Mouse (Mus musculus) regulatory T cell (primary cell): ENCODE measurements at regions not wholly inside any gene's neighbourhood (a gene's known extent, or its start where the extent isn't known, plus 50 kb on each side); places are given as distances from the start of the nearest gene placed in this dataset.

Source experiments
- in situ Hi-C: fragments of 300-600 bp; cut with MboI, MseI; formaldehyde crosslinking; loops from one replicate; pipeline ENCODE4 v1.15.1; 2025; ENCODE audit warnings: high pct_unique_total_duplicates

- in situ Hi-C loops = loop anchor here (5.0 kb wide), 1 partner anchor 42 kb away; no protein-coding TSS in a partner anchor
These were observed 497.2 kb downstream of the Pla2g4a start for GRCm38 (mm10) chr1:149463930-149464329.

GRCm38 (mm10) chr1:149449801-149450493 lies 511.1 kb downstream of the Pla2g4a start:
- in situ Hi-C loops = no loop called here

- in situ Hi-C loops = no loop called here
These were observed 512.6 kb downstream of the Pla2g4a start for GRCm38 (mm10) chr1:149448516-149448915.

- in situ Hi-C loops = no loop called here
These were observed 550.1 kb downstream of the Pla2g4a start for GRCm38 (mm10) chr1:149411009-149411408.

GRCm38 (mm10) chr1:149405367-149405766 lies 555.7 kb downstream of the Pla2g4a start:
- in situ Hi-C loops = loop anchor here (10.0 kb wide), 1 partner anchor 79 kb away; no protein-coding TSS in a partner anchor

DNA sequence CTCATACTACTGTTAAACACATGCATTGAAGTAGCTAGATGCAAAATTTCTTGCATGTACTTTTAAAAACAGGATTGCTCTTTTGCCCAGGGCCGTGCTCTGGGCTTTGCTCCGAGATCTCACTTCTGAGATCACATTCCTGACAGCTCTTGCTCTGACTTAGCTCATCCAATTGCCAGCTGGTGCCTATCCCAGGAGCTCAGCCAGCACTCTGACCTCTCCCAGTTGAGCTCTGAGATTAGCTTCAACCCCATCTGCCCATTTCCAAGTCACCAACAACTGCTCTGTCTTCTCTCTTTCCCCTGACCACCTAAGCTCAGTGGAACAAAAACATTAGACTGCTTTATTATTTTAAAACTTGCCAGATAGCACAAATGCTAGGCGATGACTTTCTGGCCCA lies 572.4 kb downstream of the Pla2g4a start:
- in situ Hi-C loops = no loop called here

DNA sequence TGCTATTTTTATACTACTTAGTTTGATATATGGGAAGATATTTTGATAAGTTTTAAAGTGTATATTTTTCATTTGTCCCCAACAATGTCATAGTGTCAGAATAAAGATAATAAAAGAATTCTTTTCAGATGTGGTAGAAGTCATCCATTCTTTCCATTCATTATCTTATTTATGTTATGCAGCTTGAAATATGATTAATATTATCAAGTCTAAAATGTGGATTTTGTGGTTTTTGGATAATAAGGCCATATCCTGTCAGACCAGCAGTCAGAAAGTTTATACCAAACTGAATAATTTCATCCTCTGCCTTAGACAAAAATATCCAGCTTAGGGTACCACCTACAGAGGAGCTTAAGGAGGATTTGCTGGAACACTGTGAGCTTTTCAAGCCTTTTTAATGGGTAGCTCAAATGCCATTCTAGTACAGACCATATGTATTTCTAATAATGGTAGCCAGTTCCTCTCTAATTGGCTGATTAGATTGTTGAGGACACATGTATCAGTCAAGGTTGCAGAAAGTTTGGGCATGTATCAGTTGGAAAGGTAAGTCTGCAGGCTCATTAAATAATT lies 609.7 kb downstream of the Pla2g4a start:
- in situ Hi-C loops = no loop called here

- in situ Hi-C loops = no loop called here
These were observed 613.7 kb downstream of the Pla2g4a start for GRCm38 (mm10) chr1:149347359-149347758.

- in situ Hi-C loops = no loop called here
These were observed 622.9 kb downstream of the Pla2g4a start for GRCm38 (mm10) chr1:149338158-149338557.

DNA sequence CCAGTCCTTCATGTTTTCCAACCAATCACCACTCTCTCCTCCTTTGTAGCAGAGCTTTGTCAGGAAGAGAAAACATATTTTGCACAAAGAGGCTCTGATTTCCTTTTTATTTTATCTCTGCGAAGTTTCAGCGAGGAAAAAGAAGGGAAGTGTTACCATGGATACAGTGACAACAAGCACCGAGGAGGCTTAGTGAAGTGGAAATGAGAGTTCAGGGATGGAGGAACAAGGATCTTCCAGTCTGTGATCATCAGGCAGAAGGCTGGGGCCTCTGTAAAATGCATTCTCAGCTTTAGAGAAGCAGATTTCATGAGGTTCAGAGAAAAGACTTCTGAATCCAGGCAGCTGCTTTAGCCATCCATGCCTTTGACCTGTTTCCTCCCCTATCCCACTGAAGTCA lies 628.9 kb downstream of the Pla2g4a start:
- in situ Hi-C loops = no loop called here

- in situ Hi-C loops = no loop called here
These were observed 633.9 kb downstream of the Pla2g4a start for GRCm38 (mm10) chr1:149327171-149327570.

- in situ Hi-C loops = no loop called here
These were observed 638.0 kb downstream of the Pla2g4a start for GRCm38 (mm10) chr1:149323095-149323494.

- in situ Hi-C loops = no loop called here
These were observed 671.4 kb downstream of the Pla2g4a start for GRCm38 (mm10) chr1:149289725-149290124.

DNA sequence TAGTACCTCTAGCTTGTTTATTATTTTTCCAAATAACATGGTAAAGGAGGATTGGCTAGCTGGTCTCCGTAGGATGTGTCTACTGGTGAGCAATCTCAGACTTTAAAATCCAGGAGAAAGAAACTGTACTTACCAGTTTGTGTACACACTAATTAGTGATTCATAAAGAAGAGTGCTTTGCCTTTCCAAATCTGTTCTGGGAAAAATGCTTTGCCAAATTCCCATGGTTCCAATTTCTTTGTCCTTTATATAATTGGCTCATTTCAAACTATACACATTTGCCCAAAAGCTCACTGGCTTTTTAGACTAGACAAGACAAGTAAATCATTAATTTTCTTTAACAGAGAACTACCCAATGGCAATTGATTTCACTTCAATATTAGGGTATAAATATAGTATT lies 686.2 kb downstream of the Pla2g4a start:
- in situ Hi-C loops = no loop called here

- in situ Hi-C loops = no loop called here
These were observed 704.2 kb downstream of the Pla2g4a start for GRCm38 (mm10) chr1:149256866-149257265.

- in situ Hi-C loops = no loop called here
These were observed 706.9 kb downstream of the Pla2g4a start for GRCm38 (mm10) chr1:149254141-149254540.

DNA sequence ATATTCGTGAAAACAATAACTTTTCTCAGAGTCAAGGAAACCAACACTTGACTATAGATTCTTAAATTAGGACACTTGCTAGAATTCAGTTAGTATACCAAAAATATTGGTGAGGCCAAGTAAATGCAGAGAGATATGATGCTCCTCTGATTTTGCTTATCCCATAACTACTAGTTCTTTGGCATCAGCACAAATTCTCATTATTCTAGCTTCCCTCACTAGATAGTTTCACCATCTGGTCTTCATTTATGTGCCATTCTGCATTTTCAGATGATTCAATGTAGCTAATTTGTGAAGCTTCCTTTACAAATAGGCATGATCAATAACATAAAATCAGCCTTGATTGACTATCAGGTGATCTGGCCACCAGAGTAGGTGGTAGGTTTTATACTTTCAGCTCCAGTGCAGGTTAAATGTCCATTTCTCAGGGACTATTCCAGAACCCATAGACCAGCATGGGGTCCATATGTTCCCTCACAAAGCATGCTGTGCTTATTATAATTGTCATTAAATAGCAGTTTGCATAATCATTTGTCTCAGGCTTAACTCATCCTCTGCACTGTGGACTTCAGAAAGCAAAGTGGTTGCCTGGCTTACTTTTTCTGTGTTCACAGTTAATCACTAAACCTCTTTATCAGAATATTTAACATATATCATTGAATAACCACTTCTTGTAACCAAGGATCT lies 722.6 kb downstream of the Pla2g4a start:
- in situ Hi-C loops = loop anchor here (25.0 kb wide), 1 partner anchor 1801 kb away; no protein-coding TSS in a partner anchor

DNA sequence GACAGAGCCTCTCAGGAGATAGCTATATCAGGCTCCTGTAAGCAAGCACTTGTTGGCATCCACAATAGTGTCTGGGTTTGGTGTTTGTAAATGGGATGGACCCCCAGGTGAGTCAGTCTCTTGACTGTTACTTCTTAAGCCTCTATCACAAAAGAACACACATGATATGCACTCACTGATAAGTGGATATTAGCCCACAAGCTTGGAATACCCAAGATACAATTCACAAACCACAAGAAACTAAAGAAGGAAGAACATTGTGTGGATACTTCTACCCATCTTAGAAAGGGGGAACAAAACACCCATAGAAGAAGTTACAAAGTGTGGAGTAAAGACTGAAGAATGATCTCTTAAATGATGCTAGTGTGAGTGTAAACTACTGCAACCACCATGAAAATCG lies 733.9 kb downstream of the Pla2g4a start:
- in situ Hi-C loops = loop anchor here (25.0 kb wide), 1 partner anchor 1790 kb away; no protein-coding TSS in a partner anchor

GRCm38 (mm10) chr1:149226400-149226799 lies 734.7 kb downstream of the Pla2g4a start:
- in situ Hi-C loops = loop anchor here (25.0 kb wide), 1 partner anchor 1789 kb away; no protein-coding TSS in a partner anchor

DNA sequence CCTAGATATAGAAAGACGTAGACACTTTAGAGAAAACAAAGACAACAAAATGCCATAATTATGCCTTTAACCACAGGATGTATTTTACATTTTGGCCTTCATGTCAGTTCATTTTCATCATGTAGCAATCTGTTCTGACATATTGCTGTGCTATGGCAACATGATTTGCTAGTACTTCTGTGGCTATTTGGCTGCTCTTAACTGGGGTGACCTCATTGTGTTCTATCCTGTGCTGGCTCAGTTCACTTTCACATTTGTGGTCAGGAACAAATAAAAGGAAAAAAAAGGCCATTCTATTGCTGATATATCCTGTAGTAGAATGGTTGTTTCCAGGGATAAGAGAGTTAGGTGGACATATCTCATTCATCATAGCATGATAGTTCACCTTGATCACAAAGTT lies 758.5 kb downstream of the Pla2g4a start:
- in situ Hi-C loops = no loop called here

DNA sequence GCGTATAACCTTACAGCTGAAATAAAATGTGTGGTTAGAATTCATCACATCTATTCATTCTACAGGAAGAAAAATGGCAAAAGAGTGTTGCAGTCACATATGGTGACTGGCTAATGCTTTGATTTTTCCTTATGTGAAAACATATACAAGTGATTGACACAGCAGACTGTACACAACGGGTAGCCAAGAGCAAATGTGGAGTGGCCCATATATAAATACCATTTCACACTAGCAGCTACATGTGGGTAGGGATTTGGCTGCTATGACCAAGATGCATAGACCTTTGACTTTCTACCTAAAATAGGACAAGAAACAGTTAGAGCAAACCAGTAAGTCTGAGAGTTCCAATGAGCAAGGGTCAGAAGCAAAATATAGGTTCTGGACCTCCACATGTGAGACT lies 761.8 kb downstream of the Pla2g4a start:
- in situ Hi-C loops = no loop called here

- in situ Hi-C loops = no loop called here
These were observed 762.2 kb downstream of the Pla2g4a start for GRCm38 (mm10) chr1:149198854-149199253.
